Mouse (Mus musculus) stomach, embryonic 15.5 days (tissue): ENCODE results near the gene Lap3. TPM values are rescaled to one million over a fixed set of nuclear protein-coding genes. Genes with fewer than 3 reads are reported as not detected.

Experiments used
- ATAC-seq: fragments of 200-750 bp; cut with Nextera tagmentation; 2 replicates; pipeline ENCODE4 v1.8.0; 2017; ENCODE audit warnings: low read depth, moderate number of reproducible peaks, moderate TSS enrichment; ENCODE audit not compliant: insufficient read depth, low FRiP score
- H3K27ac ChIP-seq: fragments of 300-500 bp; sonication (generic); 2 replicates; pipeline ENCODE4 v1.5.1; 2015; ENCODE audit warnings: mild to moderate bottlenecking, inconsistent platforms
- H3K27me3 ChIP-seq: fragments of 300-500 bp; sonication (generic); replicated peaks from 2 replicates; pipeline ENCODE4 v1.6.1; 2015; ENCODE audit warnings: inconsistent platforms
- H3K36me3 ChIP-seq: fragments of 300-500 bp; sonication (generic); 2 replicates; pipeline ENCODE4 v1.6.1; 2015; ENCODE audit warnings: inconsistent platforms
- H3K4me1 ChIP-seq: fragments of 300-500 bp; sonication (generic); 2 replicates; pipeline ENCODE4 v1.6.1; 2015; ENCODE audit warnings: inconsistent platforms
- H3K4me2 ChIP-seq: fragments of 300-500 bp; sonication (generic); 2 replicates; pipeline ENCODE4 v1.6.1; 2015; ENCODE audit warnings: mild to moderate bottlenecking, inconsistent platforms
- H3K4me3 ChIP-seq: fragments of 300-500 bp; sonication (generic); replicated peaks from 2 replicates; pipeline ENCODE4 v1.5.1; 2015; ENCODE audit warnings: inconsistent platforms
- H3K9ac ChIP-seq: fragments of 300-500 bp; sonication (generic); 2 replicates; pipeline ENCODE4 v1.6.1; 2015; ENCODE audit warnings: inconsistent platforms
- H3K9me3 ChIP-seq: fragments of 300-500 bp; sonication (generic); 2 replicates; pipeline ENCODE4 v1.6.1; 2016; ENCODE audit warnings: inconsistent platforms
- WGBS: fragments of 180-500 bp; shearing (Covaris S2); methylation state at CpG from one replicate; pipeline ENCODE4 v1.1.7; 2015; 5-methylcytosine and 5-hydroxymethylcytosine counted together
- polyA plus RNA-seq: library from polyadenylated mRNA; unstranded; fragments of >200 nt; fragmentation: Nextera tagmentation; extraction: Ambion mirVana; gene quantifications from 2 replicates; pipeline ENCODE4 v1.2.1, GENCODE M21; 2015

Gene Lap3
- polyA plus RNA-seq, 1 experiment from 2014 or later, result 88.3 TPM

GRCm38 (mm10) chr5:45496930-45497550 lies 3.9 kb downstream of the Lap3 start:
- ATAC-seq, result no peak
- WGBS, result 86% methylated on average over 12 of the region's 12 CpGs
- peaks cover 6% of the 10 kb centered on the region; the same call in 1 of the 2 replicates for H3K4me1 ChIP-seq
- H3K9me3 ChIP-seq, result no peaks in the 10 kb centered on the region
- no peak overlapping the region for H3K27ac ChIP-seq
- H3K9ac ChIP-seq, result no peak overlapping the region
- no peak overlapping the region for H3K4me3 ChIP-seq
- H3K36me3 ChIP-seq, result peaks cover 27% of the 10 kb centered on the region; the same call in 1 of the 2 replicates
- no peak overlapping the region for H3K4me2 ChIP-seq
- no peaks in the 10 kb centered on the region for H3K27me3 ChIP-seq

- Histone ChIP-seq H3K36me3 (peaks cover 29% of the 10 kb centered on the region; the same call in 1 of the 2 replicates), H3K9me3 (no peaks in the 10 kb centered on the region), H3K4me2 (no peak overlapping the region), H3K4me3 (no peak overlapping the region), H3K9ac (no peak overlapping the region), H3K27ac (no peak overlapping the region), H3K27me3 (no peaks in the 10 kb centered on the region), H3K4me1 (peaks cover 6% of the 10 kb centered on the region; the same call in 1 of the 2 replicates)
- whole genome bisulfite sequencing, result 87% methylated on average over 5 of the region's 5 CpGs
- no peak for ATAC-seq
These were observed 4.4 kb downstream of the Lap3 start for GRCm38 (mm10) chr5:45497564-45497963.

GRCm38 (mm10) chr5:45510071-45510470 lies 16.9 kb downstream of the Lap3 start:
- Histone ChIP-seq H3K36me3 (peaks cover 45% of the 10 kb centered on the region), H3K4me1 (no peaks in the 10 kb centered on the region), H3K9ac (no peak overlapping the region), H3K27me3 (no peaks in the 10 kb centered on the region), H3K9me3 (no peaks in the 10 kb centered on the region), H3K4me2 (no peak overlapping the region), H3K27ac (no peak overlapping the region), H3K4me3 (no peak overlapping the region)
- 85% methylated on average over 7 of the region's 7 CpGs for WGBS
- no peak for ATAC-seq

GRCm38 (mm10) chr5:45512908-45513307 lies 19.7 kb downstream of the Lap3 start:
- no peak for ATAC-seq
- no peak overlapping the region for H3K9ac ChIP-seq
- H3K4me3 ChIP-seq, result no peak overlapping the region
- H3K4me2 ChIP-seq, result no peak overlapping the region
- H3K9me3 ChIP-seq, result no peaks in the 10 kb centered on the region
- no peak overlapping the region for H3K27ac ChIP-seq
- peaks cover 31% of the 10 kb centered on the region for H3K36me3 ChIP-seq
- H3K27me3 ChIP-seq, result no peaks in the 10 kb centered on the region
- no peaks in the 10 kb centered on the region for H3K4me1 ChIP-seq
- 91% methylated on average over 6 of the region's 6 CpGs for WGBS

GRCm38 (mm10) chr5:45513511-45513910 lies 20.3 kb downstream of the Lap3 start:
- H3K4me1 ChIP-seq, result no peaks in the 10 kb centered on the region
- no peak overlapping the region for H3K27ac ChIP-seq
- no peak for ATAC-seq
- peaks cover 31% of the 10 kb centered on the region for H3K36me3 ChIP-seq
- H3K27me3 ChIP-seq, result no peaks in the 10 kb centered on the region
- WGBS, result 89% methylated on average over 2 of the region's 2 CpGs
- no peak overlapping the region for H3K4me3 ChIP-seq
- H3K9me3 ChIP-seq, result no peaks in the 10 kb centered on the region
- H3K9ac ChIP-seq, result no peak overlapping the region
- H3K4me2 ChIP-seq, result no peak overlapping the region

- 73% methylated on average over 1 of the region's 1 CpGs for WGBS
- ATAC-seq, result no peak
These were observed 21.4 kb downstream of the Lap3 start for GRCm38 (mm10) chr5:45514599-45514998.

GRCm38 (mm10) chr5:45515151-45515743 lies 22.1 kb downstream of the Lap3 start:
- H3K4me2 ChIP-seq, result no peak overlapping the region
- no peaks in the 10 kb centered on the region for H3K9me3 ChIP-seq
- H3K4me3 ChIP-seq, result no peak overlapping the region
- no peak for ATAC-seq
- 89% methylated on average over 10 of the region's 10 CpGs for WGBS
- H3K9ac ChIP-seq, result no peak overlapping the region
- peaks cover 20% of the 10 kb centered on the region for H3K36me3 ChIP-seq
- H3K27me3 ChIP-seq, result no peaks in the 10 kb centered on the region
- peaks cover 3% of the 10 kb centered on the region; the same call in 1 of the 2 replicates for H3K4me1 ChIP-seq
- H3K27ac ChIP-seq, result no peak overlapping the region

More at GRCm38 (mm10) chr5:45514599-45514998, 21.4 kb downstream of the Lap3 start:
- peaks cover 27% of the 10 kb centered on the region for H3K36me3 ChIP-seq
- H3K9ac ChIP-seq, result no peak overlapping the region
- no peaks in the 10 kb centered on the region for H3K27me3 ChIP-seq
- no peak overlapping the region for H3K4me2 ChIP-seq
- H3K9me3 ChIP-seq, result no peaks in the 10 kb centered on the region
- H3K4me3 ChIP-seq, result no peak overlapping the region
- no peak overlapping the region for H3K27ac ChIP-seq
- 0 out of 2 replicates have a peak, but pooled peaks cover under 1% of the 10 kb centered on the region for H3K4me1 ChIP-seq

- WGBS, result 2% methylated on average over 56 of the region's 56 CpGs
- Histone ChIP-seq H3K36me3 (peaks cover 13% of the 10 kb centered on the region), H3K27ac (peak within 1 kb of the TSS; percentile 44; the same call in 1 of the 2 replicates), H3K4me2 (peak within 1 kb of the TSS; percentile 74), H3K9ac (peak within 1 kb of the TSS; percentile 98), H3K27me3 (no peaks in the 10 kb centered on the region), H3K9me3 (no peaks in the 10 kb centered on the region), H3K4me1 (peaks cover 18% of the 10 kb centered on the region; the same call in 1 of the 2 replicates), H3K4me3 (peak within 1 kb of the TSS; percentile 99)
- ATAC-seq, result peak; percentile 96
These were observed 27.0 kb downstream of the Lap3 start, which contains the start of gene Med28 for GRCm38 (mm10) chr5:45519960-45520808. Gene Med28, plus strand, starts transcription at chr5:45520229.

GRCm38 (mm10) chr5:45520809-45521110 lies 27.6 kb downstream of the Lap3 start:
- Histone ChIP-seq H3K36me3 (peaks cover 16% of the 10 kb centered on the region), H3K9ac (peak overlapping the region; percentile 98), H3K4me2 (peak overlapping the region; percentile 74), H3K4me3 (peak overlapping the region; percentile 99), H3K9me3 (no peaks in the 10 kb centered on the region), H3K27me3 (no peaks in the 10 kb centered on the region), H3K27ac (no peak overlapping the region), H3K4me1 (peaks cover 18% of the 10 kb centered on the region; the same call in 1 of the 2 replicates)
- ATAC-seq, result no peak
- 3% methylated on average over 5 of the region's 5 CpGs for WGBS

GRCm38 (mm10) chr5:45521601-45522000 lies 28.4 kb downstream of the Lap3 start:
- Histone ChIP-seq H3K9me3 (no peaks in the 10 kb centered on the region), H3K4me2 (0 out of 2 replicates have a peak overlapping the region, but pooled peaks have one; percentile 9), H3K4me1 (peaks cover 18% of the 10 kb centered on the region; the same call in 1 of the 2 replicates), H3K27me3 (no peaks in the 10 kb centered on the region), H3K4me3 (peak overlapping the region; percentile 99; the same call in 1 of the 2 replicates), H3K36me3 (peaks cover 19% of the 10 kb centered on the region), H3K9ac (no peak overlapping the region), H3K27ac (no peak overlapping the region)
- WGBS, result 88% methylated on average over 6 of the region's 6 CpGs
- ATAC-seq, result no peak

GRCm38 (mm10) chr5:45525101-45525500 lies 31.9 kb downstream of the Lap3 start:
- Histone ChIP-seq H3K4me1 (peaks cover 15% of the 10 kb centered on the region; the same call in 1 of the 2 replicates), H3K9me3 (no peaks in the 10 kb centered on the region), H3K36me3 (peaks cover 45% of the 10 kb centered on the region), H3K4me3 (no peak overlapping the region), H3K27ac (no peak overlapping the region), H3K4me2 (no peak overlapping the region), H3K27me3 (no peaks in the 10 kb centered on the region), H3K9ac (no peak overlapping the region)
- ATAC-seq, result no peak
- WGBS, result 89% methylated on average over 10 of the region's 10 CpGs
